Mouse (Mus musculus) stomach, embryonic 16.5 days (tissue): ENCODE data around the gene Pdss2. TPM values are rescaled to one million over a fixed set of nuclear protein-coding genes. Genes with fewer than 3 reads are reported as not detected.
A peak's percentile ranks its signal among the peaks of the same experiment; 100 is the strongest.

Source experiments
- ATAC-seq: fragments of 200-750 bp; cut with Nextera tagmentation; 2 replicates; pipeline ENCODE4 v1.8.0; 2017; ENCODE audit warnings: moderate number of reproducible peaks, moderate TSS enrichment; ENCODE audit not compliant: insufficient read depth, low FRiP score
- H3K27ac ChIP-seq: fragments of 300-500 bp; sonication (generic); 2 replicates; pipeline ENCODE4 v1.5.1; 2014; ENCODE audit warnings: low read length
- H3K27me3 ChIP-seq: fragments of 300-500 bp; sonication (generic); 2 replicates; pipeline ENCODE4 v1.6.1; 2014; ENCODE audit warnings: low read length, control low read depth, mixed read lengths; ENCODE audit not compliant: control insufficient read depth, insufficient read depth
- H3K36me3 ChIP-seq: fragments of 300-500 bp; sonication (generic); 2 replicates; pipeline ENCODE4 v1.6.1; 2014; ENCODE audit warnings: low read length; ENCODE audit not compliant: control insufficient read depth, insufficient read depth
- H3K4me1 ChIP-seq: fragments of 300-500 bp; sonication (generic); 2 replicates; pipeline ENCODE4 v1.6.1; 2014; ENCODE audit warnings: low read length, control low read depth, mixed read lengths; ENCODE audit not compliant: control insufficient read depth, insufficient read depth
- H3K4me2 ChIP-seq: fragments of 300-500 bp; sonication (generic); 2 replicates; pipeline ENCODE4 v1.6.1; 2014; ENCODE audit warnings: low read depth, low read length, mixed read lengths
- H3K4me3 ChIP-seq: fragments of 300-500 bp; sonication (generic); replicated peaks from 2 replicates; pipeline ENCODE4 v1.5.1; 2014; ENCODE audit warnings: mild to moderate bottlenecking, low read length
- H3K9ac ChIP-seq: fragments of 300-500 bp; sonication (generic); 2 replicates; pipeline ENCODE4 v1.6.1; 2014; ENCODE audit warnings: low read length
- H3K9me3 ChIP-seq: fragments of 300-500 bp; sonication (generic); replicated peaks from 2 replicates; pipeline ENCODE4 v1.6.1; 2016; ENCODE audit warnings: low read length, control low read depth; ENCODE audit not compliant: control insufficient read depth
- WGBS: fragments of 180-500 bp; shearing (Covaris S2); extraction: QIAGEN DNeasy Blood & Tissue Kit; methylation state at CpG from one replicate; pipeline ENCODE4 v1.1.7; 2014; 5-methylcytosine and 5-hydroxymethylcytosine counted together
- polyA plus RNA-seq: library from polyadenylated mRNA; unstranded; fragments of >200 nt; fragmentation: Nextera tagmentation; extraction: Ambion mirVana; gene quantifications from 2 replicates; pipeline ENCODE4 v1.2.1, GENCODE M21; 2015

Pdss2 gene
- polyA plus RNA-seq, 1 experiment from 2014 or later: 11.9 TPM

GRCm38 (mm10) chr10:43467659-43468058, 246.4 kb downstream of the Pdss2 start:
- Histone ChIP-seq H3K36me3 (no peaks in the 10 kb centered on the region), H3K9me3 (no peaks in the 10 kb centered on the region), H3K4me3 (no peak overlapping the region), H3K4me2 (0 out of 2 replicates have a peak overlapping the region, but pooled peaks have one; percentile 21), H3K4me1 (no peaks in the 10 kb centered on the region), H3K9ac (no peak overlapping the region), H3K27me3 (no peaks in the 10 kb centered on the region), H3K27ac (no peak overlapping the region)
- ATAC-seq: no peak
- 28% methylated on average over 13 of the region's 13 CpGs for WGBS

GRCm38 (mm10) chr10:43468293-43468692, 247.0 kb downstream of the Pdss2 start:
- Histone ChIP-seq H3K4me2 (no peak overlapping the region), H3K27ac (no peak overlapping the region), H3K27me3 (no peaks in the 10 kb centered on the region), H3K9ac (no peak overlapping the region), H3K4me3 (no peak overlapping the region), H3K4me1 (no peaks in the 10 kb centered on the region), H3K9me3 (no peaks in the 10 kb centered on the region), H3K36me3 (no peaks in the 10 kb centered on the region)
- WGBS: 91% methylated on average over 6 of the region's 6 CpGs
- ATAC-seq: no peak

- Histone ChIP-seq H3K36me3 (no peaks in the 10 kb centered on the region), H3K4me3 (no peak overlapping the region), H3K9ac (no peak overlapping the region), H3K27me3 (no peaks in the 10 kb centered on the region), H3K4me1 (peaks cover 3% of the 10 kb centered on the region; the same call in 1 of the 2 replicates), H3K27ac (no peak overlapping the region), H3K4me2 (no peak overlapping the region), H3K9me3 (no peaks in the 10 kb centered on the region)
- no peak for ATAC-seq
- WGBS: 57% methylated on average over 4 of the region's 4 CpGs
Measured at GRCm38 (mm10) chr10:43475376-43475775, 254.1 kb downstream of the Pdss2 start.

- ATAC-seq: no peak
- Histone ChIP-seq H3K36me3 (no peaks in the 10 kb centered on the region), H3K27ac (no peak overlapping the region), H3K9me3 (no peaks in the 10 kb centered on the region), H3K4me2 (peak overlapping the region; percentile 76), H3K4me1 (peaks cover 7% of the 10 kb centered on the region; the same call in 1 of the 2 replicates), H3K4me3 (peak overlapping the region; percentile 70), H3K27me3 (no peaks in the 10 kb centered on the region), H3K9ac (peak overlapping the region; percentile 94)
- 26% methylated on average over 9 of the region's 9 CpGs for WGBS
Measured at GRCm38 (mm10) chr10:43477459-43477858, 256.2 kb downstream of the Pdss2 start.

GRCm38 (mm10) chr10:43477865-43478681, 256.8 kb downstream of the Pdss2 start:
- no peak for ATAC-seq
- peak overlapping the region; percentile 70 for H3K4me3 ChIP-seq
- no peaks in the 10 kb centered on the region for H3K9me3 ChIP-seq
- H3K4me1 ChIP-seq: peaks cover 14% of the 10 kb centered on the region
- WGBS: under 1% methylated on average over 41 of the region's 42 CpGs
- peak overlapping the region; percentile 76 for H3K4me2 ChIP-seq
- H3K36me3 ChIP-seq: no peaks in the 10 kb centered on the region
- H3K27me3 ChIP-seq: no peaks in the 10 kb centered on the region
- H3K9ac ChIP-seq: peak overlapping the region; percentile 94
- H3K27ac ChIP-seq: peak overlapping the region; percentile 96

GRCm38 (mm10) chr10:43478751-43479435, 257.6 kb downstream of the Pdss2 start, which contains the start of gene Bend3:
Gene Bend3, plus strand, starts transcription at chr10:43478831.
- peak; percentile 71 for ATAC-seq
- H3K4me2 ChIP-seq: peak within 1 kb of the TSS; percentile 76
- H3K36me3 ChIP-seq: no peaks in the 10 kb centered on the region
- WGBS: under 1% methylated on average over 80 of the region's 101 CpGs
- H3K4me1 ChIP-seq: peaks cover 21% of the 10 kb centered on the region
- H3K4me3 ChIP-seq: peak within 1 kb of the TSS; percentile 70
- H3K9me3 ChIP-seq: no peaks in the 10 kb centered on the region
- peak within 1 kb of the TSS; percentile 94 for H3K9ac ChIP-seq
- H3K27ac ChIP-seq: peak within 1 kb of the TSS; percentile 96
- H3K27me3 ChIP-seq: no peaks in the 10 kb centered on the region

GRCm38 (mm10) chr10:43479436-43480157, 258.3 kb downstream of the Pdss2 start:
- Histone ChIP-seq H3K9ac (peak overlapping the region; percentile 94), H3K4me2 (peak overlapping the region; percentile 76), H3K27me3 (no peaks in the 10 kb centered on the region), H3K36me3 (no peaks in the 10 kb centered on the region), H3K4me1 (peaks cover 21% of the 10 kb centered on the region), H3K4me3 (peak overlapping the region; percentile 70), H3K9me3 (no peaks in the 10 kb centered on the region), H3K27ac (peak overlapping the region; percentile 96)
- WGBS: under 1% methylated on average over 84 of the region's 103 CpGs
- ATAC-seq: peak; percentile 90

- Histone ChIP-seq H3K4me2 (peak overlapping the region; percentile 76), H3K4me1 (peaks cover 21% of the 10 kb centered on the region), H3K4me3 (peak overlapping the region; percentile 70), H3K27me3 (no peaks in the 10 kb centered on the region), H3K27ac (peak overlapping the region; percentile 96), H3K36me3 (no peaks in the 10 kb centered on the region), H3K9me3 (no peaks in the 10 kb centered on the region), H3K9ac (peak overlapping the region; percentile 94)
- no peak for ATAC-seq
- WGBS: 10% methylated on average over 13 of the region's 13 CpGs
Measured at GRCm38 (mm10) chr10:43480227-43480849, 259.1 kb downstream of the Pdss2 start.
